Mouse (Mus musculus) ES-CJ7 (cell line): ENCODE results near the gene Lhb.
A peak's percentile ranks its signal among the peaks of the same experiment; 100 is the strongest.
"Not testable (repeated sequence)": the region's sequence is repeated elsewhere in the genome, so short reads cannot be mapped to it uniquely, and the experiment has no call there.

Experiments used
- DNase-seq: peaks from one replicate; pipeline ENCODE4 v3.0.0; 2011; ENCODE audit warnings: low read depth, low spot score

Lhb gene

GRCm38 (mm10) chr7:45420615-45420919 lies at the start of gene Lhb:
Lhb (plus strand) TSS chr7:45420820.
- DNase-seq: no peak

- no peak for DNase-seq
Measured at GRCm38 (mm10) chr7:45372371-45372770, 48.2 kb upstream of the Lhb start.

- DNase-seq: no peak
Measured at GRCm38 (mm10) chr7:45374620-45375019, 46.0 kb upstream of the Lhb start.

GRCm38 (mm10) chr7:45376057-45376456 lies 44.6 kb upstream of the Lhb start:
- no peak for DNase-seq

- peak; percentile 68 for DNase-seq
Measured at GRCm38 (mm10) chr7:45386077-45386476, 34.5 kb upstream of the Lhb start.

- DNase-seq: peak; percentile 91
Measured at GRCm38 (mm10) chr7:45395129-45395541, 25.5 kb upstream of the Lhb start.

GRCm38 (mm10) chr7:45395578-45396336 lies 24.9 kb upstream of the Lhb start, which contains the start of gene Snrnp70:
Snrnp70 (minus strand) TSS chr7:45395742.
- peak; percentile 100 for DNase-seq

GRCm38 (mm10) chr7:45396337-45396775 lies 24.3 kb upstream of the Lhb start:
- not testable (repeated sequence) for DNase-seq

- DNase-seq: no peak
Measured at GRCm38 (mm10) chr7:45396787-45397186, 23.8 kb upstream of the Lhb start.

GRCm38 (mm10) chr7:45401521-45402085 lies 19.0 kb upstream of the Lhb start:
- DNase-seq: no peak

- peak; percentile 94 for DNase-seq
Measured at GRCm38 (mm10) chr7:45403532-45404261, 16.9 kb upstream of the Lhb start.

- DNase-seq: peak; percentile 66
Measured at GRCm38 (mm10) chr7:45405091-45406075, 15.2 kb upstream of the Lhb start, which contains the start of gene Kcna7. Kcna7 (plus strand) TSS chr7:45405653.

- DNase-seq: peak; percentile 48
Measured at GRCm38 (mm10) chr7:45406157-45407156, 14.2 kb upstream of the Lhb start.

GRCm38 (mm10) chr7:45407836-45408235 lies 12.8 kb upstream of the Lhb start:
- DNase-seq: no peak

GRCm38 (mm10) chr7:45408351-45408750 lies 12.3 kb upstream of the Lhb start:
- DNase-seq: no peak

GRCm38 (mm10) chr7:45408949-45409348 lies 11.7 kb upstream of the Lhb start:
- DNase-seq: no peak

- no peak for DNase-seq
Measured at GRCm38 (mm10) chr7:45409497-45410163, 11.0 kb upstream of the Lhb start.

GRCm38 (mm10) chr7:45412421-45412820 lies 8.2 kb upstream of the Lhb start:
- no peak for DNase-seq

- peak; percentile 48 for DNase-seq
Measured at GRCm38 (mm10) chr7:45413113-45413863, 7.3 kb upstream of the Lhb start, which contains the start of gene Ntf5. Ntf5 (plus strand) TSS chr7:45413695.
